Mouse (Mus musculus) CH12.LX (cell line): Measurements from ENCODE around the gene Cd164l2. TPM values are rescaled to one million over a fixed set of nuclear protein-coding genes. Genes with fewer than 3 reads are reported as not detected.

Experiments
- DNase-seq: peaks from one replicate; pipeline ENCODE4 v3.0.0-alpha.2; 2013; ENCODE audit errors: extremely low read depth
- H3K27ac ChIP-seq: 2 replicates; pipeline ENCODE4 v1.5.1; 2012; ENCODE audit warnings: low read depth, mild to moderate bottlenecking, control low read depth, moderate library complexity; ENCODE audit not compliant: insufficient read depth
- H3K27me3 ChIP-seq: replicated peaks from 2 replicates; pipeline ENCODE3; 2012; ENCODE audit warnings: inconsistent platforms
- H3K36me3 ChIP-seq, 2 experiments: replicated peaks in 1 of 2; 2 replicates each; pipeline versions ENCODE3 to v1.6.1; 2012; ENCODE audit warnings: inconsistent platforms in 1 of 2, low read length in 1 of 2, mild to moderate bottlenecking in 1 of 2, mixed read lengths in 1 of 2, moderate library complexity in 1 of 2; ENCODE audit not compliant: control insufficient read depth in 1 of 2, insufficient read depth in 1 of 2
- H3K4me1 ChIP-seq, 2 experiments: 2 replicates each; pipeline ENCODE4 v1.6.1; 2012; ENCODE audit warnings: inconsistent platforms in 1 of 2, moderate library complexity in 1 of 2; ENCODE audit not compliant: insufficient read depth in 2 of 2, control insufficient read depth in 1 of 2
- H3K4me2 ChIP-seq: 2 replicates; pipeline ENCODE4 v1.6.1; 2012; ENCODE audit warnings: low read depth, mild to moderate bottlenecking, control low read depth; ENCODE audit not compliant: poor library complexity, insufficient read depth, severe bottlenecking
- H3K4me3 ChIP-seq, 3 experiments: fragments of 150-350 bp in 1 of 3; sonication (generic) in 1 of 3; replicated peaks in 1 of 3; 2 replicates each; pipeline versions ENCODE3 to v1.5.1; 2011 to 2012; ENCODE audit warnings: low read depth in 2 of 3, low read length in 2 of 3, mild to moderate bottlenecking in 2 of 3, moderate library complexity in 2 of 3, control low read depth in 1 of 3, improper control_type of control experiment in 1 of 3, inconsistent platforms in 1 of 3, mixed read lengths in 1 of 3; ENCODE audit not compliant: poor library complexity in 1 of 3
- H3K79me2 ChIP-seq: replicated peaks from 2 replicates; pipeline ENCODE4 v1.6.1; 2012; ENCODE audit warnings: mild to moderate bottlenecking, moderate library complexity; ENCODE audit not compliant: control insufficient read depth, poor library complexity, insufficient read depth, severe bottlenecking; ENCODE audit errors: extremely low read depth
- H3K9ac ChIP-seq: 2 replicates; pipeline ENCODE4 v1.6.1; 2012; ENCODE audit warnings: low read depth, mild to moderate bottlenecking, control low read depth, moderate library complexity; ENCODE audit not compliant: insufficient read depth
- H3K9me3 ChIP-seq: replicated peaks from 2 replicates; pipeline ENCODE3; 2012; ENCODE audit warnings: low read length, inconsistent platforms, mixed read lengths
- BHLHE40 ChIP-seq: IDR thresholded peaks from 2 replicates; pipeline ENCODE4 v1.6.1; 2011; ENCODE audit warnings: mild to moderate bottlenecking, low read depth, low read length, improper control_type of control experiment
- CHD1 ChIP-seq: IDR thresholded peaks from 2 replicates; pipeline ENCODE4 v1.6.1; 2012; ENCODE audit warnings: low read depth, low read length, improper control_type of control experiment, inconsistent platforms
- CHD2 ChIP-seq: IDR thresholded peaks from 2 replicates; pipeline ENCODE4 v1.6.1; 2011; ENCODE audit warnings: low read length, improper control_type of control experiment
- CTCF ChIP-seq, 2 experiments: IDR thresholded peaks in 1 of 2; conservative IDR thresholded peaks in 1 of 2; 2 replicates each; pipeline ENCODE4 v1.5.1; 2011 to 2012; ENCODE audit warnings: low read depth in 2 of 2, low read length in 2 of 2, improper control_type of control experiment in 1 of 2, inconsistent platforms in 1 of 2, mild to moderate bottlenecking in 1 of 2, moderate library complexity in 1 of 2
- E2F4 ChIP-seq: IDR thresholded peaks from 2 replicates; pipeline ENCODE4 v1.6.1; 2011; ENCODE audit warnings: low read depth, low read length, improper control_type of control experiment; ENCODE audit not compliant: insufficient replicate concordance
- ELF1 ChIP-seq: IDR thresholded peaks from 2 replicates; pipeline ENCODE4 v1.6.1; 2014; ENCODE audit warnings: low read depth, mild to moderate bottlenecking, inconsistent platforms, low read length, improper control_type of control experiment
- EP300 ChIP-seq: IDR thresholded peaks from 2 replicates; pipeline ENCODE4 v1.6.1; 2011; ENCODE audit warnings: low read length, improper control_type of control experiment
- ETS1 ChIP-seq: conservative IDR thresholded peaks from 2 replicates; pipeline ENCODE4 v1.6.1; 2012; ENCODE audit warnings: low read depth, mild to moderate bottlenecking, inconsistent platforms, low read length, improper control_type of control experiment, moderate library complexity
- HCFC1 ChIP-seq: IDR thresholded peaks from 2 replicates; pipeline ENCODE4 v1.6.1; 2012; ENCODE audit warnings: low read depth, mild to moderate bottlenecking, inconsistent platforms, low read length, improper control_type of control experiment
- IRF4 ChIP-seq: IDR thresholded peaks from 2 replicates; pipeline ENCODE4 v1.6.1; 2014; ENCODE audit warnings: low read depth, mild to moderate bottlenecking, inconsistent platforms, low read length, improper control_type of control experiment
- JUN ChIP-seq: IDR thresholded peaks from 2 replicates; pipeline ENCODE4 v1.6.1; 2011; ENCODE audit warnings: low read depth, mild to moderate bottlenecking, low read length, improper control_type of control experiment, moderate library complexity; ENCODE audit not compliant: insufficient read depth
- JUND ChIP-seq: conservative IDR thresholded peaks from 2 replicates; pipeline ENCODE4 v1.6.1; 2011; ENCODE audit warnings: low read depth, low read length, improper control_type of control experiment
- KAT2A ChIP-seq: IDR thresholded peaks from 2 replicates; pipeline ENCODE4 v1.6.1; 2012; ENCODE audit warnings: low read length, improper control_type of control experiment, inconsistent platforms; ENCODE audit not compliant: insufficient replicate concordance
- MAFK ChIP-seq: IDR thresholded peaks from 2 replicates; pipeline ENCODE4 v1.6.1; 2011; ENCODE audit warnings: low read length, improper control_type of control experiment; ENCODE audit not compliant: insufficient replicate concordance
- MAX ChIP-seq: IDR thresholded peaks from 2 replicates; pipeline ENCODE4 v1.6.1; 2011; ENCODE audit warnings: low read length, improper control_type of control experiment
- MEF2A ChIP-seq: IDR thresholded peaks from 2 replicates; pipeline ENCODE4 v1.6.1; 2014; ENCODE audit warnings: low read depth, mild to moderate bottlenecking, inconsistent platforms, low read length, improper control_type of control experiment, borderline replicate concordance
- MXI1 ChIP-seq: IDR thresholded peaks from 2 replicates; pipeline ENCODE4 v1.6.1; 2011; ENCODE audit warnings: mild to moderate bottlenecking, low read depth, low read length, improper control_type of control experiment
- MYC ChIP-seq: IDR thresholded peaks from 2 replicates; pipeline ENCODE4 v1.6.1; 2011; ENCODE audit warnings: low read depth, mild to moderate bottlenecking, improper control_type of control experiment, low read length
- NELFE ChIP-seq: IDR thresholded peaks from 2 replicates; pipeline ENCODE4 v1.6.1; 2011; ENCODE audit warnings: low read depth, low read length, improper control_type of control experiment
- NRF1 ChIP-seq: IDR thresholded peaks from 2 replicates; pipeline ENCODE4 v1.6.1; 2014; ENCODE audit warnings: low read depth, mild to moderate bottlenecking, inconsistent platforms, low read length, improper control_type of control experiment, moderate library complexity
- POLR2A ChIP-seq: IDR thresholded peaks from 2 replicates; pipeline ENCODE4 v1.6.1; 2011; ENCODE audit warnings: low read depth, mild to moderate bottlenecking, improper control_type of control experiment, low read length
- RAD21 ChIP-seq: IDR thresholded peaks from 2 replicates; pipeline ENCODE4 v1.6.1; 2011; ENCODE audit warnings: low read depth, mild to moderate bottlenecking, low read length, improper control_type of control experiment, moderate library complexity
- RCOR1 ChIP-seq: conservative IDR thresholded peaks from 2 replicates; pipeline ENCODE4 v1.6.1; 2012; ENCODE audit warnings: low read depth, mild to moderate bottlenecking, inconsistent platforms, low read length, improper control_type of control experiment
- SIN3A ChIP-seq: IDR thresholded peaks from 2 replicates; pipeline ENCODE4 v1.6.1; 2012; ENCODE audit warnings: low read length, improper control_type of control experiment, inconsistent platforms
- SMC3 ChIP-seq: IDR thresholded peaks from 2 replicates; pipeline ENCODE4 v1.6.1; 2011; ENCODE audit warnings: low read depth, low read length, improper control_type of control experiment
- TBP ChIP-seq: conservative IDR thresholded peaks from 2 replicates; pipeline ENCODE4 v1.6.1; 2011; ENCODE audit warnings: low read depth, low read length, improper control_type of control experiment
- TCF12 ChIP-seq: IDR thresholded peaks from 2 replicates; pipeline ENCODE4 v1.6.1; 2014; ENCODE audit warnings: low read depth, mild to moderate bottlenecking, inconsistent platforms, low read length, improper control_type of control experiment
- USF2 ChIP-seq: conservative IDR thresholded peaks from 2 replicates; pipeline ENCODE4 v1.6.1; 2011; ENCODE audit warnings: low read depth, low read length, improper control_type of control experiment
- ZC3H11A ChIP-seq: IDR thresholded peaks from 2 replicates; pipeline ENCODE4 v1.6.1; 2012; ENCODE audit warnings: low read depth, mild to moderate bottlenecking, inconsistent platforms, low read length, improper control_type of control experiment
- ZMIZ1 ChIP-seq: IDR thresholded peaks from 2 replicates; pipeline ENCODE4 v1.6.1; 2012; ENCODE audit warnings: low read depth, mild to moderate bottlenecking, inconsistent platforms, low read length, improper control_type of control experiment
- dilution Hi-C: fragments of 300-500 bp; cut with MboI; formaldehyde crosslinking; loops from 2 replicates; pipeline ENCODE4 v1.14.3; 2020; ENCODE audit warnings: low sequenced_read_pairs; ENCODE audit not compliant: extremely low pct_unique_long_range_greater_than_20kb, extremely low pct_ligation_motif_present
- in situ Hi-C: fragments of 300-500 bp; cut with MboI; formaldehyde crosslinking; loops from 3 replicates; pipeline ENCODE4 v1.14.3; 2019; ENCODE audit warnings: low sequenced_read_pairs, low pct_ligation_motif_present, low pct_unique_long_range_greater_than_20kb, mixed read lengths
- polyA plus RNA-seq: library from polyadenylated mRNA; unstranded; fragments of >175 nt; gene quantifications from 2 replicates; pipeline ENCODE4 v1.2.1, GENCODE M21; 2012; ENCODE audit warnings: low read depth; ENCODE audit not compliant: insufficient read length
- total RNA-seq, 2 experiments: library from RNA; depleted of rRNA; stranded (reverse); fragments of 300-350 nt in 1 of 2; fragments of >200 nt in 1 of 2; gene quantifications; 2 replicates each; pipeline ENCODE4 v1.2.3; 2012 to 2014

Gene Cd164l2
- total and polyA plus RNA-seq, 3 experiments: not detected

DNA sequence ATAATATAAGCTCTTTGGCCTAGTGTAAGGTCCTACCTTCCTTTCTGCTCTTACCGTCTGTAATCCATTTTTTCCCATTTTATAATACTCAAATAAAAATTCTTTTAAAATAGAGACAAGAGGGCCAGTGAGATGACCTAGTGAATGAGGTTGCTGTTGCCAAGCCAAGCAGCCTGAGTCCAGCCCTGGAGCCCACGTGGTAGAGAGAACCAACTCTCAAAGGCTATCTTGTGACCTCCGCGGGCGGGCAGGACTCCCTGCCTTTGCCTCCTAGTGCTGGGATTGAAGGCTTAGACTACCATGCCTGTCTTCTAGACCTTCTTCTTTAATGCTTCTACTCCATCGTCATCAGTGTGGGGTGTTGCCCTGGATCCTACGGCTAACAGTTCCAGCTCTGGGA lies 32.7 kb upstream of the Cd164l2 start:
- Histone ChIP-seq H3K27me3 (no peaks in the 10 kb centered on the region), H3K9me3 (no peaks in the 10 kb centered on the region), H3K4me2 (no peak overlapping the region), H3K27ac (no peak overlapping the region), H3K79me2 (peaks cover 30% of the 10 kb centered on the region), H3K36me3 (peaks cover 24 to 68% of the 10 kb centered on the region in 2 experiments), H3K4me1 (peaks cover 13 to 67% of the 10 kb centered on the region in 2 experiments), H3K4me3 (no peak overlapping the region), H3K9ac (no peak overlapping the region)
- in situ Hi-C loops: no loop called here
- dilution Hi-C loops: no loop called here
- no peak for TF ChIP-seq JUN
- DNase-seq: no peak

DNA sequence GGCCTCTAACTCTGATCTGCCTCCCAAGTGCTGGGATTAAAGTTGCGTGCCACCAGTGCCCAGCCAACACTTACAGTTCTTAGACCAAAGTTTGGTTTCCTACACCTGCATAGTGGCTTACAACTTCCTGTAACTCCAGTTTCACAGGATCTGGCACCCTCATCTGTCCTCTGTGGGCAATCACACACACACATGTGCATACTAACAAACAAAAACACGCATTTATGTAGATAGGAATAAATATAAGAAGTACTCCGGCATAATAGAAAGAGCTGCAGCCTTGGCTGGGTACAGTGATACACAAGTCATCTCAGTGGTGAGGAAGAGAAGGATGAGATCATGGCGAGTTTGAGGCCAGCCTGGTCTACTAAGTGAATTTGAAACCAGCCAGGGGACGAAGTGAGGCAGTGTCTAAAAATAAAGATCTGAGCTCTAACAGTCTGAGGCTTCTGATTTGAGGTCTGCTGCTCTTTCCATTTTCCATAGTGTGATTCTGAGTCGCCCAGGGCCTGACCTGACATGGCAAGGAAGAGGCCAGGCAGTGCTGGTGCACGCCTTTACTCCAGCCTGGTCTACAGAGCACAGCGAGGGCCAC lies 29.4 kb upstream of the Cd164l2 start:
- Histone ChIP-seq H3K79me2 (peaks cover 40% of the 10 kb centered on the region), H3K4me2 (peak overlapping the region; percentile 40), H3K27me3 (no peaks in the 10 kb centered on the region), H3K4me1 (peaks cover 10 to 58% of the 10 kb centered on the region in 2 experiments), H3K4me3 (no peak overlapping the region), H3K9ac (peak overlapping the region; percentile 45; the same call in 1 of the 2 replicates), H3K36me3 (peaks cover 16 to 63% of the 10 kb centered on the region in 2 experiments), H3K27ac (peak overlapping the region; percentile 95), H3K9me3 (no peaks in the 10 kb centered on the region)
- dilution Hi-C loops: no loop called here
- in situ Hi-C loops: no loop called here
- no peak for TF ChIP-seq ZMIZ1
- 0 out of 2 replicates have a peak, but pooled peaks have one; percentile 36 for TF ChIP-seq CHD1
- no peak; the same call in 1 of the 2 replicates for TF ChIP-seq SIN3A
- TF ChIP-seq ELF1: no peak
- TF ChIP-seq JUND: peak; percentile 65
- TF ChIP-seq TCF12: peak; percentile 58; the same call in 1 of the 2 replicates
- peak; percentile 64; the same call in 1 of the 2 replicates for TF ChIP-seq MYC
- TF ChIP-seq NELFE: no peak
- TF ChIP-seq MXI1: no peak
- TF ChIP-seq E2F4: no peak
- TF ChIP-seq KAT2A: no peak
- peak; percentile 28; the same call in 1 of the 2 replicates for TF ChIP-seq SMC3
- no peak for TF ChIP-seq USF2
- TF ChIP-seq NRF1: no peak
- TF ChIP-seq TBP: 0 out of 2 replicates have a peak, but pooled peaks have one; percentile 5
- peak; percentile 63; the same call in 1 of the 2 replicates for TF ChIP-seq EP300
- 0 out of 2 replicates have a peak, but pooled peaks have one; percentile 38 for TF ChIP-seq POLR2A
- peak; percentile 95 for TF ChIP-seq MEF2A
- peak; percentile 28; the same call in 1 of the 2 replicates for TF ChIP-seq RCOR1
- TF ChIP-seq BHLHE40: peak; percentile 85
- TF ChIP-seq IRF4: peak; percentile 47; the same call in 1 of the 2 replicates
- TF ChIP-seq MAFK: 0 out of 2 replicates have a peak, but pooled peaks have one; percentile 14
- peak in 1 of 2 experiments; percentile 50; a peak in 2 of 4 replicates for TF ChIP-seq CTCF (conservative IDR thresholded peaks at IDR 0.05 in 1 of 2, IDR thresholded peaks at IDR 0.05 in 1 of 2; ENCODE audit: low read depth in 2 of 2, low read length in 2 of 2)
- peak; percentile 78 for TF ChIP-seq JUN
- no peak for TF ChIP-seq ZC3H11A
- TF ChIP-seq RAD21: peak; percentile 39
- TF ChIP-seq MAX: 0 out of 2 replicates have a peak, but pooled peaks have one; percentile 38
- no peak; the same call in 1 of the 2 replicates for TF ChIP-seq HCFC1
- peak; percentile 74 for TF ChIP-seq ETS1
- TF ChIP-seq CHD2: no peak; the same call in 1 of the 2 replicates
- DNase-seq: peak; percentile 87
